Mouse (Mus musculus): ENCODE results near the gene Mmp28. TPM values are rescaled to one million over a fixed set of nuclear protein-coding genes. Genes with fewer than 3 reads are reported as not detected.

Gene Mmp28
- polyA plus RNA-seq, 1 experiment from 2014 or later, result 3.3 TPM

DNA sequence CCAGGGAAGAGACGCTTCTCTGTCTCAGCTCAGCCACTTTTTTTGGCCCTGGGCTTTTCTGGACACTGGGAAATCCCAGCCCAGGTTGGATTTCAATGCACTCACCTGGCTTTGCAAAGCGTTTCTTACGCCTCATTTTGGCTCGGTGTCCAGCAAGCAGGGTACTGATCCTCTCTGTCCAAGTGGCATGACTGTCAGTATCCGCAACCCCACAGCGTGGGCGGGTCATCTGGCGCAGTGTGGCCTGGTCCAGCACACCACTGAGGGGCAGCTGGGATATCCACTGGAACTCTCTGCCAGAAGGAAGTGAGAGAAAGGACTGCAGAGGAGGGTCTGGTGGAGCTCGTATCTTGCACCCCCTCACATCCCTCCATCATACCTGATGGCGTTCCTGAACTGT is 11.6 kb downstream of the Mmp28 start:
- no peaks in the 10 kb centered on the region for H3K27me3 ChIP-seq (ENCODE audit: control insufficient read depth, insufficient read depth, low read length)
- H3K4me1 ChIP-seq (ENCODE audit: control insufficient read depth, insufficient read depth, low read length), result peaks cover 49% of the 10 kb centered on the region
- no peak overlapping the region for H3K4me2 ChIP-seq

DNA sequence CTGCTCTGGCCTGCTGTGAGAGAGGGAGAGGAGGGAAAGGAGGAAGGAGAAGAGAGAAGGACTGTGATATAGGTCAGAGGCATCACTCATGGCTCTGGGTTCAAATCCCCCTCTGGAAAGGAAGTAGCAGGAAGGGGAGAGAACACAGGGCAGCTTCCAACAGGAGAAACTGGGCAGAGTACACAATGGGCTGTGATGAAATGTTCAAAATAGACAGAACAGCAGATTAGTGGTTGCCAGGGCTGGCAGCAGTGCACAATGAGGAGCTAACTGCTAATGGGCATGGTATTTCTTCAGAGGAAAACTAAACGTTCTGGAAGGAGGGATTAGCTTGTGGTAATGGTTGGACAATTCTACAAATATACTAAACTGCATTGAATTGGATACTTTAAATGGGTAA is 12.3 kb downstream of the Mmp28 start:
- Histone ChIP-seq H3K4me3 (ENCODE audit: low read depth, low read length) (no peak overlapping the region), H3K27ac (ENCODE audit: low read depth, low read length) (no peak overlapping the region), H3K9ac (ENCODE audit: low read depth, low read length) (no peak overlapping the region), H3K4me2 (no peak overlapping the region), H3K4me1 (ENCODE audit: control insufficient read depth, insufficient read depth, low read length) (peaks cover 48% of the 10 kb centered on the region), H3K36me3 (ENCODE audit: control insufficient read depth, insufficient read depth, low read length) (no peaks in the 10 kb centered on the region), H3K9me3 (replicated peaks; ENCODE audit: control insufficient read depth, low read length) (no peaks in the 10 kb centered on the region), H3K27me3 (ENCODE audit: control insufficient read depth, insufficient read depth, low read length) (peaks cover 1% of the 10 kb centered on the region; the same call in 1 of the 2 replicates)
- 36% methylated on average over 1 of the region's 1 CpGs for WGBS (ENCODE audit: insufficient replicate concordance)
- ATAC-seq (replicated peaks; ENCODE audit: insufficient number of reproducible peaks, low FRiP score, low TSS enrichment), result no peak

More for the DNA sequence above, 11.6 kb downstream of the Mmp28 start:
- no peaks in the 10 kb centered on the region for H3K9me3 ChIP-seq (replicated peaks; ENCODE audit: control insufficient read depth, low read length)
- WGBS (ENCODE audit: insufficient replicate concordance), result 84% methylated on average over 10 of the region's 10 CpGs
- no peaks in the 10 kb centered on the region for H3K36me3 ChIP-seq (ENCODE audit: control insufficient read depth, insufficient read depth, low read length)
- H3K4me3 ChIP-seq (ENCODE audit: low read depth, low read length), result no peak overlapping the region
- ATAC-seq (replicated peaks; ENCODE audit: insufficient number of reproducible peaks, low FRiP score, low TSS enrichment), result no peak
- H3K27ac ChIP-seq (ENCODE audit: low read depth, low read length), result no peak overlapping the region
- no peak overlapping the region for H3K9ac ChIP-seq (ENCODE audit: low read depth, low read length)

DNA sequence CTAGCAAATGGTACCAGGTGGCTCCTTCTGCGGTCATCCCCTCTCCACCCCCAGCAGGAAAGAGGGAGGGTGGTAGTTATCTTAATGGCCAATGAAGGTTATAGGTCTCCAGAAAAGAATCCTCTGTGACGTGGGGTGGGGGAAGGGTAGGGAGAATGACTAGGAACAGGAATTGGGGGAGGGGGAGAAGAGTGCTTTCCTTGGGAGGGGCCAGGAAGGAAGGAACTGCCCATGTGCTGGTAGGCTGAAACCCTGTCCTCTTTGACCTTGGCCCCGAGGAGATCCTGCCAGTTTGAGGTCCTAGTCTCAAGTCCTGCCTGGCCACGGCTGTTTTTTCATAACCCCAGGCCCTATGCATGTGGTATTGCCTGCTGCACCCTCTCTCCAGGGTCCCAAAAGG is 13.6 kb downstream of the Mmp28 start:
- no peaks in the 10 kb centered on the region for H3K36me3 ChIP-seq (ENCODE audit: control insufficient read depth, insufficient read depth, low read length)
- no peaks in the 10 kb centered on the region for H3K9me3 ChIP-seq (replicated peaks; ENCODE audit: control insufficient read depth, low read length)
- peak overlapping the region; percentile 25; the same call in 1 of the 2 replicates for H3K27ac ChIP-seq (ENCODE audit: low read depth, low read length)
- H3K4me1 ChIP-seq (ENCODE audit: control insufficient read depth, insufficient read depth, low read length), result peaks cover 42% of the 10 kb centered on the region
- WGBS (ENCODE audit: insufficient replicate concordance), result 31% methylated on average over 4 of the region's 4 CpGs
- no peak overlapping the region for H3K4me2 ChIP-seq
- no peak overlapping the region for H3K4me3 ChIP-seq (ENCODE audit: low read depth, low read length)
- peaks cover 3% of the 10 kb centered on the region; the same call in 1 of the 2 replicates for H3K27me3 ChIP-seq (ENCODE audit: control insufficient read depth, insufficient read depth, low read length)
- H3K9ac ChIP-seq (ENCODE audit: low read depth, low read length), result no peak overlapping the region
- peak; percentile 40; the same call in 1 of the 2 replicates for ATAC-seq (replicated peaks; ENCODE audit: insufficient number of reproducible peaks, low FRiP score, low TSS enrichment)

DNA sequence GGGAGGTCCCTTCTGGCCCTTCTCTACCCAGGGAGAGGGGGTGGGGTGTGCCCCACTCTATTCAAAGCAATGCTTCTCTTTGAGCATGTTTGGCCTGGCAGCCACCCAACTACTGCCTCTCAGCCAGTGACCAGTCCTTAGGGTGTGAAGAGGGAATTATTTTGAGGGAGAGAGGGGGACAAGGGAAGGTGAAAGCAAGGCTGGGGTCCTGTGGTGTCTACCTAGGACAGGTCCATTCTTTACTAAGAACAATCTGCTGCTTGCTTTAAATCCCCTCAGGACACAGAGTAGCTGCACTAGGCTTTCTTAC is 14.0 kb downstream of the Mmp28 start:
- H3K27me3 ChIP-seq (ENCODE audit: control insufficient read depth, insufficient read depth, low read length), result peaks cover 6% of the 10 kb centered on the region
- no peak overlapping the region for H3K4me3 ChIP-seq (ENCODE audit: low read depth, low read length)
- peaks cover 42% of the 10 kb centered on the region for H3K4me1 ChIP-seq (ENCODE audit: control insufficient read depth, insufficient read depth, low read length)
- peak overlapping the region; percentile 73 for H3K27ac ChIP-seq (ENCODE audit: low read depth, low read length)
- peak; percentile 54 for ATAC-seq (replicated peaks; ENCODE audit: insufficient number of reproducible peaks, low FRiP score, low TSS enrichment)
- H3K9ac ChIP-seq (ENCODE audit: low read depth, low read length), result no peak overlapping the region
- no peaks in the 10 kb centered on the region for H3K36me3 ChIP-seq (ENCODE audit: control insufficient read depth, insufficient read depth, low read length)
- no peaks in the 10 kb centered on the region for H3K9me3 ChIP-seq (replicated peaks; ENCODE audit: control insufficient read depth, low read length)
- no peak overlapping the region; the same call in 1 of the 2 replicates for H3K4me2 ChIP-seq

DNA sequence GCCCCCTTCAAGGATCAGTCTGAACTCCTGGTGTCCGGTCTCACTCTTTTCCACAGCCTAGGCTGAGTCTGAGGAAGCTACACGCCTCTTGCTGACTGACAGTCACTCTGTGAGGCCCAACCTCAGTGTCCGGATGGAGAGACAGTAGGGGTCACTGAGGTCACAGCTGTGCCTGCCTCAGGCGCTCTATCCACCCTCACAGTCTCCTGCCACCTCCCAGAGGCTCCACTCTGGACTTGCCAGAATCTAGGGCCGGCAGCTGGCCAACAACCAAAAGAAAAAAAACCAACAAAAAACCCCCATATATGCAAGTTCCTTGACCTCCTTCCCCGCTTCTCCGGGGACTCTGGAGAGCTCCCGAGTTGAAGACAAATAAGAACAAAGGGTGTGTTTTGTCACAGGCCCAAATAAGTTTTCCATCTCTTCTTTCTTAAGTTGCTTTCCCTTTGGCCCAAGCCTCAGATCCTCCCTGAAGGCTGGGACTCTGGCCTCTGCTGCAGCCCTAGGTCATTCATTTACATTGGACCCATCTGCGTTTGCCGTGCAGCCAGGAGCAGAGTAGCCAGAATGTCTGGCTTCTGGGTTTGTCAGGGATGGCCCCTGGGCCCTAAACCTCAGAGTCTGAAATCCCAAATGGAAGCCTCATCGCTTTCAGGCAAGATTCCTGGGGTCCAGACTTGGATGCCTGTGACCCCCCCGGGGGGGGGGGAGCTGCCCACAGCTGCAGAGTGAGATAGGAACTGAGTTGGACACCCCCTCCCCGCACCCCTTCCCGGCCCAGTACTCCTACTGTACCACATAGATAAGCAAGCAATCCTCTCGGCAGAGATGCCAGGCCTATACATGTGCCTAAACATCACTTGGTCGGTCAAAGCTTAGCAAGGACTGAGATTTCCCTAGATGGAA is 14.6 kb downstream of the Mmp28 start:
- ATAC-seq (replicated peaks; ENCODE audit: insufficient number of reproducible peaks, low FRiP score, low TSS enrichment), result 0 out of 2 replicates have a peak, but pooled peaks have one; percentile 27
- Histone ChIP-seq H3K27ac (ENCODE audit: low read depth, low read length) (peak overlapping the region; percentile 73), H3K27me3 (ENCODE audit: control insufficient read depth, insufficient read depth, low read length) (peaks cover 12% of the 10 kb centered on the region), H3K4me2 (no peak overlapping the region; the same call in none of the 2 replicates), H3K9ac (ENCODE audit: low read depth, low read length) (0 out of 2 replicates have a peak overlapping the region, but pooled peaks have one; percentile 10), H3K4me3 (ENCODE audit: low read depth, low read length) (no peak overlapping the region), H3K4me1 (ENCODE audit: control insufficient read depth, insufficient read depth, low read length) (peaks cover 48% of the 10 kb centered on the region), H3K36me3 (ENCODE audit: control insufficient read depth, insufficient read depth, low read length) (no peaks in the 10 kb centered on the region), H3K9me3 (replicated peaks; ENCODE audit: control insufficient read depth, low read length) (no peaks in the 10 kb centered on the region)
- WGBS (ENCODE audit: insufficient replicate concordance), result 30% methylated on average over 16 of the region's 16 CpGs

DNA sequence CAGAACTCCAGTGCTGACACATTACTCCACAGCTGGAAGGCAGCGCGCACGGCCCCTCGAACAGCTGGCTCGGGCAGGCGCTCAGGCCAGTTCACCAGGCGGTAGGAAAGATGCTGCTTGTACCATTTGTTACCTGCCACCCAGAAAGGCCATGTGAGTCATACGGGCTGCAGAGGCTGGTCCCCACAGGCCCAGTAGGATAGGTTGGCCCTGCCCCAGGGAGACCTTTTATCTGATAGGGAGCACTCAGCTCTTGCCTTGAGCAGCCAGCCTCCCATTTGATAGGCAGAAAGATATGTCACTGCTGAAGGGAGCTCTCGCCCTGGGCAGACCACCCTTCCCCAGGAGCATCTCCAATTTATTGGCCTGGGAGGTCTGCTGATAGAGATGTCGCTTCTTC is 15.3 kb downstream of the Mmp28 start:
- WGBS (ENCODE audit: insufficient replicate concordance), result 70% methylated on average over 10 of the region's 10 CpGs
- Histone ChIP-seq H3K27me3 (ENCODE audit: control insufficient read depth, insufficient read depth, low read length) (peaks cover 15% of the 10 kb centered on the region), H3K9me3 (replicated peaks; ENCODE audit: control insufficient read depth, low read length) (no peaks in the 10 kb centered on the region), H3K4me2 (no peak overlapping the region), H3K4me1 (ENCODE audit: control insufficient read depth, insufficient read depth, low read length) (peaks cover 48% of the 10 kb centered on the region), H3K9ac (ENCODE audit: low read depth, low read length) (no peak overlapping the region), H3K4me3 (ENCODE audit: low read depth, low read length) (no peak overlapping the region), H3K36me3 (ENCODE audit: control insufficient read depth, insufficient read depth, low read length) (no peaks in the 10 kb centered on the region), H3K27ac (ENCODE audit: low read depth, low read length) (no peak overlapping the region)
- no peak for ATAC-seq (replicated peaks; ENCODE audit: insufficient number of reproducible peaks, low FRiP score, low TSS enrichment)

DNA sequence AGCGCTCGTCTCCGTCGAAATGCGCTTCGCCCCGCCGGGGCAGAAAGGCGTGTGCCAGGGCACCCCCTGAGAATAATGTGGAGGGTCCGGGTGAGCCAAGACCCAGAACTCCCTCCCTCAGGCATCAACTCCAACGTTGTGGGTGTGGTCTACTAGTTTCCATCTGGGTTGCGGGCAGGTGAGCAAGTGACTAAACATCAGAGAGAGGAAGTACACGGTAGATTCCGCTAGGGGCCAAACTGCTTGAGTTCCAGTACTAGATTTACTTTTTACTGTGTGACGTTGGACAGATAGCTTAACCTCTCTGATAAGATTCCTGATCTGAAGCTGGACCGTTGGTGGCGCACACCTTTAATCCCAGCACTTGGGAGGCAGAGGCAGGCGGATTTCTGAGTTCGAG is 17.9 kb downstream of the Mmp28 start:
- Histone ChIP-seq H3K9me3 (replicated peaks; ENCODE audit: control insufficient read depth, low read length) (no peaks in the 10 kb centered on the region), H3K36me3 (ENCODE audit: control insufficient read depth, insufficient read depth, low read length) (no peaks in the 10 kb centered on the region), H3K4me1 (ENCODE audit: control insufficient read depth, insufficient read depth, low read length) (peaks cover 57% of the 10 kb centered on the region), H3K27me3 (ENCODE audit: control insufficient read depth, insufficient read depth, low read length) (peaks cover 32% of the 10 kb centered on the region), H3K9ac (ENCODE audit: low read depth, low read length) (no peak overlapping the region), H3K27ac (ENCODE audit: low read depth, low read length) (no peak overlapping the region), H3K4me2 (peak overlapping the region; percentile 54), H3K4me3 (ENCODE audit: low read depth, low read length) (peak overlapping the region; percentile 24)
- WGBS (ENCODE audit: insufficient replicate concordance), result 26% methylated on average over 19 of the region's 19 CpGs
- ATAC-seq (replicated peaks; ENCODE audit: insufficient number of reproducible peaks, low FRiP score, low TSS enrichment), result no peak

DNA sequence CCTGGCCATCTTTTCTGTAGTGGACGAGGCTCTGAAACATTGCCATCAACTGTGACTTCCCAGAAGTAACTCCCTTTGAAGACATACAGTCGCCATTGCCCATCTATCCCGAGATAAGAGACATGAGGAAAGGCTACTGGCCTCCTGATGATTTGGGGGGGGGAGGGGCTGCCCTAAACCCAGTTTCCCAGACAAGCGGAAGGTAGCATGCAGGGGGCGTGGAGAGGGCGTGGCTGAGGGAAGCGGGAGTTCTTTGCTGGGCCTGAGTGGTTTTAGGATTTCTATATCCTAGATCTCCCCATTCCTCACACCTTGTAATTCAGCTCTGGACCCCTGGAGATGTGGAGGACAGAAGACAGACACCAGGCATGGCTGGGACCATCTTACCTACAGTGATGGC is 19.0 kb downstream of the Mmp28 start:
- H3K9ac ChIP-seq (ENCODE audit: low read depth, low read length), result no peak overlapping the region
- no peaks in the 10 kb centered on the region for H3K9me3 ChIP-seq (replicated peaks; ENCODE audit: control insufficient read depth, low read length)
- peaks cover 47% of the 10 kb centered on the region for H3K4me1 ChIP-seq (ENCODE audit: control insufficient read depth, insufficient read depth, low read length)
- H3K27me3 ChIP-seq (ENCODE audit: control insufficient read depth, insufficient read depth, low read length), result peaks cover 32% of the 10 kb centered on the region
- no peaks in the 10 kb centered on the region for H3K36me3 ChIP-seq (ENCODE audit: control insufficient read depth, insufficient read depth, low read length)
- H3K27ac ChIP-seq (ENCODE audit: low read depth, low read length), result no peak overlapping the region
- no peak for ATAC-seq (replicated peaks; ENCODE audit: insufficient number of reproducible peaks, low FRiP score, low TSS enrichment)
- 3% methylated on average over 7 of the region's 7 CpGs for WGBS (ENCODE audit: insufficient replicate concordance)
- peak overlapping the region; percentile 54; the same call in 1 of the 2 replicates for H3K4me2 ChIP-seq
- no peak overlapping the region for H3K4me3 ChIP-seq (ENCODE audit: low read depth, low read length)

Data from heart, embryonic 11.5 days (tissue).